Comparison of ENCODE assay signal across 24 mouse cellular contexts in genomic region chr3:53422691-53423090, GRCm38 (mm10). TPM values are rescaled to one million over a fixed set of nuclear protein-coding genes. Genes with fewer than 3 reads are reported as not detected.
DNase-seq lines count a peak whose midpoint lies in the region; ATAC-seq and TF ChIP-seq lines count a peak whose summit lies in the region.
"Had no signal": no experiment of that assay in that cellular context is flagged by ENCODE, and none has a peak within 500 bp of the region (broad histone marks: within the 10 kb centered on the region; RNA-seq: fewer than 3 reads in every experiment).

No protein-coding gene starts in this region.

- WGBS in hindbrain, embryonic 12.5 days: 48% methylated on average over 1 of the region's 1 CpGs

- H3K36me3 ChIP-seq in ES-Bruce4 (ENCODE audit: control insufficient read depth, insufficient read depth, low read length, poor library complexity, severe bottlenecking) (no peaks in the 10 kb centered on the region), ES-E14 (ENCODE audit: control insufficient read depth, insufficient read depth, low read length, poor library complexity, severe bottlenecking) (no peaks in the 10 kb centered on the region)
- H3K36me3 ChIP-seq in hindbrain, embryonic 12.5 days: no peaks in the 10 kb centered on the region
- H3K36me3 ChIP-seq: embryonic facial prominence, embryonic 13.5 days; embryonic facial prominence, embryonic 15.5 days; forebrain, embryonic 10.5 days; forebrain, embryonic 12.5 days; forebrain, embryonic 15.5 days had no signal

- TF ChIP-seq CTCF in ES-Bruce4 (IDR thresholded peaks at IDR 0.05; ENCODE audit: low read depth, low read length): no peak

- no peak for TF ChIP-seq EP300 in ES-Bruce4 (IDR thresholded peaks at IDR 0.05; ENCODE audit: insufficient read depth, low read depth, low read length)

- H3K4me2 ChIP-seq in hindbrain, embryonic 12.5 days (replicated peaks): no peak overlapping the region
- H3K4me2 ChIP-seq: embryonic facial prominence, embryonic 13.5 days; embryonic facial prominence, embryonic 15.5 days; forebrain, embryonic 12.5 days; forebrain, embryonic 15.5 days had no signal

- peak; percentile 46 for DNase-seq in heart, adult 11 months
- no peak for DNase-seq in heart, postnatal 10 days
- DNase-seq in ES-E14 (ENCODE audit: low read depth, low spot score) (peak; percentile 21), ZHBTc4 (ENCODE audit: low read depth, low spot score) (peak; percentile 51)
- DNase-seq in ovary, postnatal 36 days (ENCODE audit: low spot score): no peak
- no peak for DNase-seq in layer of hippocampus, adult 9-11 months
- DNase-seq: adrenal gland, adult 2 months; adrenal gland, postnatal 10 days; adrenal gland, postnatal 25 days; cerebellum, adult 11 months; cerebellum, adult 18-20 months; cerebellum, adult 8-10 months; cerebellum, adult 9-11 months; cerebellum, postnatal 14 days; cerebellum, postnatal 36 days; embryo, embryonic 11 days had no signal

- H3K27me3 ChIP-seq in ES-Bruce4 (ENCODE audit: control insufficient read depth, insufficient read depth, low read length, poor library complexity, severe bottlenecking): no peaks in the 10 kb centered on the region
- peaks cover 3% of the 10 kb centered on the region; the same call in 1 of the 2 replicates for H3K27me3 ChIP-seq in hindbrain, embryonic 12.5 days
- H3K27me3 ChIP-seq: embryonic facial prominence, embryonic 13.5 days; embryonic facial prominence, embryonic 15.5 days; forebrain, embryonic 12.5 days; forebrain, embryonic 15.5 days had no signal

- 0 out of 2 replicates have a peak, but pooled peaks cover 3% of the 10 kb centered on the region for H3K9me3 ChIP-seq in ES-Bruce4 (replicated peaks; ENCODE audit: control insufficient read depth, insufficient read depth, low read length, poor library complexity, severe bottlenecking)
- H3K9me3 ChIP-seq in ES-E14 (ENCODE audit: control insufficient read depth, insufficient read depth, low read depth, low read length): no peaks in the 10 kb centered on the region
- H3K9me3 ChIP-seq in hindbrain, embryonic 12.5 days (replicated peaks): no peaks in the 10 kb centered on the region
- H3K9me3 ChIP-seq: embryonic facial prominence, embryonic 13.5 days; embryonic facial prominence, embryonic 15.5 days; forebrain, embryonic 10.5 days; forebrain, embryonic 12.5 days; forebrain, embryonic 15.5 days had no signal

- H3K9ac ChIP-seq in ES-Bruce4 (ENCODE audit: low read depth, poor library complexity, severe bottlenecking) (no peak overlapping the region), ES-E14 (ENCODE audit: insufficient read depth, low read depth, low read length, poor library complexity, severe bottlenecking) (no peak overlapping the region)
- no peak overlapping the region for H3K9ac ChIP-seq in hindbrain, embryonic 12.5 days
- H3K9ac ChIP-seq: embryonic facial prominence, embryonic 13.5 days; embryonic facial prominence, embryonic 15.5 days; forebrain, embryonic 12.5 days; forebrain, embryonic 15.5 days had no signal

- H3K4me1 ChIP-seq in ES-Bruce4 (ENCODE audit: control insufficient read depth, insufficient read depth, low read length) (peaks cover 2% of the 10 kb centered on the region), ES-E14 (ENCODE audit: control insufficient read depth in 2 of 2, insufficient read depth in 2 of 2, low read length in 2 of 2, poor library complexity in 1 of 2) (peaks cover 3 to 8% of the 10 kb centered on the region in 2 experiments; a peak in 2 of 4 replicates)
- H3K4me1 ChIP-seq in hindbrain, embryonic 12.5 days: no peaks in the 10 kb centered on the region
- H3K4me1 ChIP-seq: embryonic facial prominence, embryonic 13.5 days; embryonic facial prominence, embryonic 15.5 days; forebrain, embryonic 12.5 days; forebrain, embryonic 15.5 days had no signal

- TF ChIP-seq POLR2A in ES-Bruce4 (IDR thresholded peaks at IDR 0.05; ENCODE audit: insufficient read depth, low read length): no peak

- no peak overlapping the region for H3K4me3 ChIP-seq in ES-Bruce4 (ENCODE audit: low read depth, low read length)
- no peak overlapping the region for H3K4me3 ChIP-seq in ES-E14 (ENCODE audit: insufficient read depth in 1 of 2, low read depth in 1 of 2, low read length in 2 of 2, poor library complexity in 1 of 2, severe bottlenecking in 1 of 2)
- H3K4me3 ChIP-seq in hindbrain, embryonic 12.5 days: no peak overlapping the region
- H3K4me3 ChIP-seq: embryonic facial prominence, embryonic 13.5 days; embryonic facial prominence, embryonic 15.5 days; erythroblast, embryonic 14.5 days; forebrain, embryonic 10.5 days; forebrain, embryonic 12.5 days; forebrain, embryonic 15.5 days had no signal

- H3K27ac ChIP-seq in ES-Bruce4 (ENCODE audit: insufficient read depth, low read length) (peak overlapping the region; percentile 21; the same call in 1 of the 2 replicates), ES-E14 (ENCODE audit: insufficient read depth, low read depth, low read length, poor library complexity, severe bottlenecking) (no peak overlapping the region)
- H3K27ac ChIP-seq in hindbrain, embryonic 12.5 days: no peak overlapping the region
- H3K27ac ChIP-seq: embryonic facial prominence, embryonic 13.5 days; embryonic facial prominence, embryonic 15.5 days; forebrain, embryonic 10.5 days; forebrain, embryonic 12.5 days; forebrain, embryonic 15.5 days had no signal

- in situ Hi-C loops in ES-E14 (cut with MboI; ENCODE audit: low sequenced_read_pairs in 2 of 2, unreplicated experiment in 2 of 2): no loop called here

- no peak for ATAC-seq in hindbrain, embryonic 12.5 days (ENCODE audit: low FRiP score)
- ATAC-seq: forebrain, embryonic 15.5 days had no signal

- intact Hi-C loops in heart, postnatal 10 days (cut with DNase I): no loop called here

TF ChIP-seq in ES-E14, 5 proteins besides CTCF, POLR2A, EP300 and RAD21:
- no peak for TF ChIP-seq HCFC1 (IDR thresholded peaks at IDR 0.05; ENCODE audit: borderline replicate concordance, insufficient read depth, low read length)
- no peak for TF ChIP-seq ZC3H11A (IDR thresholded peaks at IDR 0.05; ENCODE audit: borderline replicate concordance, low read depth, low read length)
- TF ChIP-seq MAFK (IDR thresholded peaks at IDR 0.05; ENCODE audit: insufficient read depth, low read depth, low read length): no peak
- no peak for TF ChIP-seq ZNF384 (IDR thresholded peaks at IDR 0.05; ENCODE audit: low read depth, low read length)
- TF ChIP-seq CHD2 (IDR thresholded peaks at IDR 0.05; ENCODE audit: low read depth, low read length): no peak

RNA-seq across cellular contexts. Expression of gene Nhlrc3, which starts 40.4 kb away (rescaled TPM):
- 1 to 10 TPM; 7.6 to 7.9 TPM for total RNA-seq in heart, postnatal 10 days (2021)
- polyA plus RNA-seq in ES-Bruce4 (2011; ENCODE audit: insufficient read depth, insufficient read length, low read depth, missing spikeins): 18.2 and 21.6 TPM in 2 replicates
- total RNA-seq in ES-E14 (2012; rRNA removed): 12.6 and 16.2 TPM in 2 replicates
- 13.5 and 13.7 TPM in 2 replicates for polyA plus RNA-seq in hindbrain, embryonic 12.5 days (2016; fragmentation: Nextera tagmentation; extraction: Ambion mirVana)

RNA-seq across cellular contexts. Expression of gene Proser1, which starts 40.8 kb away (rescaled TPM):
- total RNA-seq in heart, postnatal 10 days (2021): 10 to 100 TPM; 15.0 to 15.1 TPM
- polyA plus RNA-seq in ES-Bruce4 (2011; ENCODE audit: insufficient read depth, insufficient read length, low read depth, missing spikeins): 31.3 and 34.2 TPM in 2 replicates
- total RNA-seq in ES-E14 (2012; rRNA removed): 10.6 and 11.9 TPM in 2 replicates
- polyA plus RNA-seq in hindbrain, embryonic 12.5 days (2016; fragmentation: Nextera tagmentation; extraction: Ambion mirVana): 28.0 and 31.0 TPM in 2 replicates

Comparison
In these comparisons a context has a peak if more than half of its experiments do, and no peak if none do; other contexts are left out.
1. DNase-seq: peak in heart, adult 11 months (single experiment), ES-E14 (single experiment) and ZHBTc4 (single experiment); none in heart, postnatal 10 days (0 of 2), ovary, postnatal 36 days (single experiment) and layer of hippocampus, adult 9-11 months (single experiment).